Mouse (Mus musculus) small intestine, adult 10 weeks (tissue): ENCODE data around the gene Prl5a1. TPM values are rescaled to one million over a fixed set of nuclear protein-coding genes. Genes with fewer than 3 reads are reported as not detected.

Experiments used
- polyA plus RNA-seq: library from polyadenylated mRNA; stranded (reverse); fragments of 350-450 nt; fragmentation: Illumina TruSeq; extraction: RNeasy Lipid Tissue Mini Kit (QIAGEN cat#74804); gene quantifications from one replicate; pipeline ENCODE4 v1.2.3, GENCODE M21; 2014; ENCODE audit warnings: low replicate concordance

The Prl5a1 gene
- polyA plus RNA-seq: not detected

DNA sequence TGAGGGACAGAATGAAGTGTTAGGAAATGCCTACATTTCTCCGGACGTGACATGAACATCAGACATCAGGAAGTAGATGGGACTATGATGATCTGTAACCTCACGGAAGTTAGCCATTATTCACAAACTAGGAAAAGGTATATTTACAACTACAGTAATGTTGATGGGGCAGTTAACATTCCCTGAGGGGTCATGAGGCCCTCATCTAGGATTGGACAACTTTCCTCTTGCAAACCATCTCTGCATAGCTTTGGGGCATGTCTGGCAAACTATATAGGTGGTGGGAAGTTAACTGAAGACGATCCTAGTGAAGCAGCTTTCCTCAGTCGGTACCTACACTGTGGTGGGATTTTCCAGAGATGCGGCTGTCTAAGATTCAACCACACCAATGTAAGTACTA is at the start of gene Prl5a1:
Gene Prl5a1 (plus strand): TSS at position 301 of the 400 bp plus-strand sequence.

Other genes with a start within 250 kb of the Prl5a1 start
- gene Prl4a1, start 126.3 kb upstream of the Prl5a1 start, polyA plus RNA-seq: not detected
- gene Gm11361, start 115.0 kb downstream of the Prl5a1 start, polyA plus RNA-seq: not detected